Mouse (Mus musculus): Measurements from ENCODE around the gene Mt1. TPM values are rescaled to one million over a fixed set of nuclear protein-coding genes. Genes with fewer than 3 reads are reported as not detected.

Mt1 gene
- polyA plus RNA-seq, 1 experiment = 271 TPM

GRCm38 (mm10) chr8:94172809-94173732 is 5.8 kb upstream of the Mt1 start:
- Histone ChIP-seq H3K4me3 (ENCODE audit: insufficient read depth, low read length) (peak overlapping the region; percentile 87), H3K27ac (ENCODE audit: insufficient read depth, low read depth, low read length) (peak overlapping the region; percentile 72), H3K4me1 (ENCODE audit: control insufficient read depth, insufficient read depth, low read length) (peaks cover 22% of the 10 kb centered on the region)
- TF ChIP-seq CTCF (IDR thresholded peaks at IDR 0.05; ENCODE audit: low read depth, low read length) (no peak), POLR2A (IDR thresholded peaks at IDR 0.05; ENCODE audit: borderline replicate concordance, low read depth, low read length) (peak; percentile 86)

GRCm38 (mm10) chr8:94173848-94174403 is 5.0 kb upstream of the Mt1 start:
- peak overlapping the region; percentile 87 for H3K4me3 ChIP-seq (ENCODE audit: insufficient read depth, low read length)
- H3K27ac ChIP-seq (ENCODE audit: insufficient read depth, low read depth, low read length) = 0 out of 2 replicates have a peak overlapping the region, but pooled peaks have one; percentile 6
- peaks cover 26% of the 10 kb centered on the region for H3K4me1 ChIP-seq (ENCODE audit: control insufficient read depth, insufficient read depth, low read length)
- peak; percentile 37; the same call in 1 of the 2 replicates for TF ChIP-seq CTCF (IDR thresholded peaks at IDR 0.05; ENCODE audit: low read depth, low read length)
- no peak for TF ChIP-seq POLR2A (IDR thresholded peaks at IDR 0.05; ENCODE audit: borderline replicate concordance, low read depth, low read length)

DNA sequence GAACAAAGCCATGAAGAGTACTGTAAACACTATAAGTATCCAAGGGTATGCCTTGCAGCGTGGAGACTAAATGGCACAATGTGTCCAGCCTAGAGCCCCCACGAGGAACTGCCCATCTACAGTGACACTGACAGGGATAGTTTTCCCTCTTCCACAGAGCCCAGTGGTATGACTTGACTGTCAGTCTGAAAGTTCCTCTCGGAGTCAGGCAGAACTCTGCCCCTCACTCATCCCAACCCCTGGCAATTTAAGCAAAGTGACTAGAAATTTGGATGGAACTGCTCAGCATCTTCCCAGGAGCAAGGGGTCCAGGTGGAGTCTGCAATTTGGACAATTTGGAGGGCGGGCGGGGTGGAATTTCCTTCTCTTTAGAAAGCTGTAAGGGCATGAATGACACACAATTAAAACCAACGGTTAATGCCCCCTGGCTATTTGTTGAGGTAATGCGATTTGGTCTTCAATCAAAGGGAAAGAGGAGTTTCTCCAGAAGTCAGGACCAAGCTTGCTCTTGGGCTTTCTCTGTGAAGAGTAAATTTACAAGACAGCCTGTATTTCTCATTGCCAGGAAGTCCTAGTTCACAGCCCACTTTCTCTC is 4.2 kb upstream of the Mt1 start:
- Histone ChIP-seq H3K4me3 (ENCODE audit: insufficient read depth, low read length) (no peak overlapping the region), H3K4me1 (ENCODE audit: control insufficient read depth, insufficient read depth, low read length) (peaks cover 26% of the 10 kb centered on the region), H3K27ac (ENCODE audit: insufficient read depth, low read depth, low read length) (no peak overlapping the region)
- TF ChIP-seq CTCF (IDR thresholded peaks at IDR 0.05; ENCODE audit: low read depth, low read length) (no peak; the same call in 1 of the 2 replicates), POLR2A (IDR thresholded peaks at IDR 0.05; ENCODE audit: borderline replicate concordance, low read depth, low read length) (no peak)

GRCm38 (mm10) chr8:94177716-94178390 is 1.0 kb upstream of the Mt1 start:
- TF ChIP-seq POLR2A (IDR thresholded peaks at IDR 0.05; ENCODE audit: borderline replicate concordance, low read depth, low read length) (no peak), CTCF (IDR thresholded peaks at IDR 0.05; ENCODE audit: low read depth, low read length) (no peak)
- Histone ChIP-seq H3K4me3 (ENCODE audit: insufficient read depth, low read length) (peak overlapping the region; percentile 40), H3K4me1 (ENCODE audit: control insufficient read depth, insufficient read depth, low read length) (peaks cover 28% of the 10 kb centered on the region), H3K27ac (ENCODE audit: insufficient read depth, low read depth, low read length) (peak overlapping the region; percentile 94)

- Histone ChIP-seq H3K4me3 (ENCODE audit: insufficient read depth, low read length) (peak overlapping the region; percentile 85), H3K27ac (ENCODE audit: insufficient read depth, low read depth, low read length) (peak overlapping the region; percentile 96), H3K4me1 (ENCODE audit: control insufficient read depth, insufficient read depth, low read length) (peaks cover 24% of the 10 kb centered on the region)
- TF ChIP-seq POLR2A (IDR thresholded peaks at IDR 0.05; ENCODE audit: borderline replicate concordance, low read depth, low read length) = no peak
- TF ChIP-seq CTCF (IDR thresholded peaks at IDR 0.05; ENCODE audit: low read depth, low read length) = no peak
These were observed 1.1 kb downstream of the Mt1 start for GRCm38 (mm10) chr8:94179713-94180560.

- peaks cover 24% of the 10 kb centered on the region for H3K4me1 ChIP-seq (ENCODE audit: control insufficient read depth, insufficient read depth, low read length)
- peak overlapping the region; percentile 96 for H3K27ac ChIP-seq (ENCODE audit: insufficient read depth, low read depth, low read length)
- TF ChIP-seq CTCF (IDR thresholded peaks at IDR 0.05; ENCODE audit: low read depth, low read length) (no peak), POLR2A (IDR thresholded peaks at IDR 0.05; ENCODE audit: borderline replicate concordance, low read depth, low read length) (no peak)
- H3K4me3 ChIP-seq (ENCODE audit: insufficient read depth, low read length) = peak overlapping the region; percentile 85
These were observed 1.7 kb downstream of the Mt1 start for GRCm38 (mm10) chr8:94180561-94180908.

DNA sequence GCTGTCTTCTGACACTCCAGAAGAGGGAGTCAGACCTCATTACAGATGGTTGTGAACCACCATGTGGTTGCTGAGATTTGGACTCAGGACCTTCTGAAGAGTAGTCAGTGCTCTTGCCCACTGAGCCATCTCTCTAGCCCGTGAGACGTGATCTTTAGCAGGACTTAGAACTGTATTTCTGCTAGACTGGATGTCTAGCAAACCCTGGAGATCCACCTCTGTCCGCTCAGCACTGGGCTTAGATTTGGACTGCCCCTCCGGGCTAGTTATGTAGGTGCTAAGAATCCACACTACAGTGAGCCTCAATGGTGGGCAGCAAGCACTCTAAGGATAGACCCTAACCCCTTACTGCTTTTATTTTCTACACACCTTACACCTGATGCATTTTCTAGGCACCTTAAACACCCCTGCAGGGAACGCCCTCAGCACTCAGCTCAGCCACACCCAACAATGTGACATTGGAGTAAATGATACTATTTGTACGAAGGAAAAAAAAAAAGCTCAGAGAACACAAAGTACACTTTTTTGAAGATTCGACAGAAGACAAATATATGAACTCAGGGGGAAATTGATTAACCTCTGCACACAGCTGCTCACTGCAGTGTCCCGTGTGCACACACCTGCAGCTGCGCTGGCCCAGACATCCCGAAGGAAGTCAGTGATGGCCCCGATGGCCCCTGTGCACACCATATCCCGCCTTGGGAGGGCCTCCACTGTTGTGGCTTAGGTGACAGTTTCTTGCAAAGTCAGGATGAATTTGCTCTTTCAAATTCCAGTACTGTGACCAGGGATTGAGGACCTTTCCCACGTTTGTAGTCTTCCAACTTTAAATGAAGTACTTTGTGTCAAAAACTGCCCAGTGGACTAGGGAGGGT is 3.4 kb downstream of the Mt1 start:
- H3K4me1 ChIP-seq (ENCODE audit: control insufficient read depth, insufficient read depth, low read length) = peaks cover 29% of the 10 kb centered on the region
- peak overlapping the region; percentile 77 for H3K27ac ChIP-seq (ENCODE audit: insufficient read depth, low read depth, low read length)
- peak overlapping the region; percentile 63 for H3K4me3 ChIP-seq (ENCODE audit: insufficient read depth, low read length)
- TF ChIP-seq CTCF (IDR thresholded peaks at IDR 0.05; ENCODE audit: low read depth, low read length) = no peak
- no peak for TF ChIP-seq POLR2A (IDR thresholded peaks at IDR 0.05; ENCODE audit: borderline replicate concordance, low read depth, low read length)

DNA sequence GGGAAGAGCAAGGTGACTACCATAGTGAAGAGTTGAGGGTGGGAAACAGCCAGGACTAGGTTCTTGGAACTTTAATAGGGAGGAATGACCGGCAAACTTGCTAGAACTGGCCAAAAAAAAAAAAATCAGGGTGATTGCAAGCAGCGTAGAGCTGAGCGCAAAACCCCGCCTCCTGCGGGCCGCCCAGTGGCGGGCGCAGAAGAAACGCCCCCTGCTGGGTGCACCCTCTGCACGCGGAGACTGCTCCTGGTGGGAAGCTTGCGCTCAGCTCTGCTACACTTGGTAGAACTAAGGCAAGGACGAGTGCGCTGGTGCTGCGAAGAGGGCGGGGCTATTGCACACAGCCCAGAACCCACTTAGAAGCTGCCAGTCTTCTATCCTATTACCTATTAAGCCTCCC is 4.2 kb downstream of the Mt1 start:
- H3K27ac ChIP-seq (ENCODE audit: insufficient read depth, low read depth, low read length) = peak overlapping the region; percentile 77
- H3K4me3 ChIP-seq (ENCODE audit: insufficient read depth, low read length) = peak overlapping the region; percentile 63
- H3K4me1 ChIP-seq (ENCODE audit: control insufficient read depth, insufficient read depth, low read length) = peaks cover 24% of the 10 kb centered on the region
- TF ChIP-seq POLR2A (IDR thresholded peaks at IDR 0.05; ENCODE audit: borderline replicate concordance, low read depth, low read length) = no peak
- TF ChIP-seq CTCF (IDR thresholded peaks at IDR 0.05; ENCODE audit: low read depth, low read length) = no peak

Measured in bone marrow macrophage, adult 2 months (primary cell).